Mouse (Mus musculus) stomach, embryonic 15.5 days (tissue): ENCODE measurements around the gene Ccdc12. TPM values are rescaled to one million over a fixed set of nuclear protein-coding genes. Genes with fewer than 3 reads are reported as not detected.

ENCODE experiments used
- ATAC-seq: fragments of 200-750 bp; cut with Nextera tagmentation; 2 replicates; pipeline ENCODE4 v1.8.0; 2017; ENCODE audit warnings: low read depth, moderate number of reproducible peaks, moderate TSS enrichment; ENCODE audit not compliant: insufficient read depth, low FRiP score
- H3K27ac ChIP-seq: fragments of 300-500 bp; sonication (generic); 2 replicates; pipeline ENCODE4 v1.5.1; 2015; ENCODE audit warnings: mild to moderate bottlenecking, inconsistent platforms
- H3K27me3 ChIP-seq: fragments of 300-500 bp; sonication (generic); replicated peaks from 2 replicates; pipeline ENCODE4 v1.6.1; 2015; ENCODE audit warnings: inconsistent platforms
- H3K36me3 ChIP-seq: fragments of 300-500 bp; sonication (generic); 2 replicates; pipeline ENCODE4 v1.6.1; 2015; ENCODE audit warnings: inconsistent platforms
- H3K4me1 ChIP-seq: fragments of 300-500 bp; sonication (generic); 2 replicates; pipeline ENCODE4 v1.6.1; 2015; ENCODE audit warnings: inconsistent platforms
- H3K4me2 ChIP-seq: fragments of 300-500 bp; sonication (generic); 2 replicates; pipeline ENCODE4 v1.6.1; 2015; ENCODE audit warnings: mild to moderate bottlenecking, inconsistent platforms
- H3K4me3 ChIP-seq: fragments of 300-500 bp; sonication (generic); replicated peaks from 2 replicates; pipeline ENCODE4 v1.5.1; 2015; ENCODE audit warnings: inconsistent platforms
- H3K9ac ChIP-seq: fragments of 300-500 bp; sonication (generic); 2 replicates; pipeline ENCODE4 v1.6.1; 2015; ENCODE audit warnings: inconsistent platforms
- H3K9me3 ChIP-seq: fragments of 300-500 bp; sonication (generic); 2 replicates; pipeline ENCODE4 v1.6.1; 2016; ENCODE audit warnings: inconsistent platforms
- WGBS: fragments of 180-500 bp; shearing (Covaris S2); methylation state at CpG from one replicate; pipeline ENCODE4 v1.1.7; 2015; 5-methylcytosine and 5-hydroxymethylcytosine counted together
- polyA plus RNA-seq: library from polyadenylated mRNA; unstranded; fragments of >200 nt; fragmentation: Nextera tagmentation; extraction: Ambion mirVana; gene quantifications from 2 replicates; pipeline ENCODE4 v1.2.1, GENCODE M21; 2015

The Ccdc12 gene
- polyA plus RNA-seq, 1 experiment from 2014 or later = 160 TPM

DNA sequence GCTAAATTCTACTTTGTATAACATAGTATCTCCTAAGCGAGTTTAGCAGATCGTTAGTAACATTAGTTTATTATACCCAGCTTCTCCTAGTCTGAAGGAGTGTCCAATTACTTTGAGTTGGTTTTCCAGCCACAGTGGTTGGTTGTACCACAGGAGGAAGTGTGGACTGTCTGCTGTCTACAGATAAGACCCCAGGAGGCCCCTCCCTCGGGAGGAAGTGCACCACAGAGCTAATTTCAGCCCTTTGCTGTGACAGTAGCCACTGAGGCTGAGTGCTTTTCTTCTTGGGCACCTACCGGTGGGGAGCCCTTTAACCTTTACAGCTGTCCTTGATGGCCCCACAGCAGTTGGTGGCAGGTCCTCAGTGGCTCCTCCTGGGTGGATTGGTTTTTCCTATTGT lies 9.6 kb downstream of the Ccdc12 start:
- Histone ChIP-seq H3K4me1 (peaks cover 11% of the 10 kb centered on the region; the same call in 1 of the 2 replicates), H3K27ac (peak overlapping the region; percentile 54; the same call in 1 of the 2 replicates), H3K4me3 (no peak overlapping the region), H3K4me2 (peak overlapping the region; percentile 13; the same call in 1 of the 2 replicates), H3K36me3 (no peaks in the 10 kb centered on the region), H3K9ac (no peak overlapping the region), H3K27me3 (no peaks in the 10 kb centered on the region), H3K9me3 (no peaks in the 10 kb centered on the region)
- peak; percentile 77 for ATAC-seq
- WGBS = 26% methylated on average over 4 of the region's 4 CpGs

GRCm38 (mm10) chr9:110666374-110666773 lies 10.1 kb downstream of the Ccdc12 start:
- WGBS = 51% methylated on average over 8 of the region's 8 CpGs
- ATAC-seq = no peak
- Histone ChIP-seq H3K9me3 (no peaks in the 10 kb centered on the region), H3K4me2 (peak overlapping the region; percentile 13; the same call in 1 of the 2 replicates), H3K4me3 (no peak overlapping the region), H3K4me1 (peaks cover 11% of the 10 kb centered on the region), H3K27me3 (no peaks in the 10 kb centered on the region), H3K9ac (no peak overlapping the region), H3K27ac (peak overlapping the region; percentile 54; the same call in 1 of the 2 replicates), H3K36me3 (no peaks in the 10 kb centered on the region)

DNA sequence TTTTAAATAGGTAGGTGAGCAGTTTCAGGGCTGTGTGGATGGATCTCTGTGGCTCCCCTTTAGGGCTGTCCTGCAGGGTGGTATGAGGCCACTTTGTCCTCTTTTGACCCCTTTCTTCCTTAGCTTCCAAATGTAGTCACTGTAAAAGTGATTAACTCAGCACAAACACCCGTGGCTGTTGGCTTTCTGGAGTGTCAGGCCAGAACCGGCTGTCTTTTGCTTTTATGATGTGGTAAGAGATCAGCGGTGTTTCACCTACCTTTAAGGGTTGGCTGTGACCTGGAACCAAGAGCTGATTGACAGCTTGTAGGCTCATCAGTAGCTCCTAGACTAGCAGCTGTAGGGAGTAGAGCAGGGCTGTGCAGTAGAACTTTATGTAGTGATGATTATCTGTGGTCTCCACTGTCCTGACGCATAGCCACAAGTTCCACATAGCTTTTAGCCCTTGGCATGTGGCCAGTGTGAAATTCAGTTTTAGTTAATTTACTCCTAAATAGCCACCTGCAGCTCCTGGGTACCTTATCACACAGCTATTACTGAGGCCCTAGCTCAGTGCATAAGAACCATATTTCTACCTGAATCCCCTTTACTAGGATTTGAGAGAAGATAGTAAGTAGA lies 11.0 kb downstream of the Ccdc12 start:
- WGBS = 60% methylated on average over 4 of the region's 4 CpGs
- no peaks in the 10 kb centered on the region for H3K27me3 ChIP-seq
- H3K9me3 ChIP-seq = no peaks in the 10 kb centered on the region
- no peak overlapping the region for H3K4me3 ChIP-seq
- no peak overlapping the region for H3K27ac ChIP-seq
- no peaks in the 10 kb centered on the region for H3K36me3 ChIP-seq
- peaks cover 11% of the 10 kb centered on the region for H3K4me1 ChIP-seq
- no peak for ATAC-seq
- H3K9ac ChIP-seq = no peak overlapping the region
- H3K4me2 ChIP-seq = no peak overlapping the region

DNA sequence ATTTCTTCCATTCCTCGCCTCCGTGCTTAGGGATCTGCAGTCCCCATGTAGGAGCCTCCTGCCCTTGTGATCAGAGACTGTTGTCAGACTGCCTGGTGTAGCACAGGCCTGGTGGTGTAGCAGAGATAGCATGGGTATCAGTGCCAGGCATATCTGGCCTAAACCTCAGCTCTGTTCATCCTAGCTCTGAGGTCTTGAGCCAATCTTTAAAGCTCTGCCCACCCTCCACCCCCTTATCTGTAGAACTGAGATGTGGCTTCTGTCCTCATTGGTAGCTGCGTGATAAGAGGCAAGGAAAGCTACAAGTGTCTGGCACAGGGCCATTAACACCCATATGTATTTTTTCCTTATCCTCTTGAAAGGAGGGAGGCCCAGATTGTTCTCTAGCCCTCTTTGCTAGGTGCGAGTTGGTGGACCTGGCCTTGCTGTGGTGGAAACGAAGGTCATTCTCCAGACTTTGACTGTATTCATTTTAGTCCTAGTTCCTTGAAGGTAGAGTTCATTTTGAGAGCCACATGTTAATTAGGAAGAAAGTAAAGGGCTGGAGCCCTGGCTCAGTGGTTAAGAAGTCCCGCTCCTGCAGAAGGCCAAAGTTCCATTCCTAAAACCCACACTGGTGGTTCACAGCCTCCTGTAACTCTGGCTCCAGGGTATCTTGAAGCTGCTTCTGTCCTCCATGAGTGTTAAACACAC lies 12.4 kb downstream of the Ccdc12 start:
- no peaks in the 10 kb centered on the region for H3K27me3 ChIP-seq
- no peaks in the 10 kb centered on the region for H3K9me3 ChIP-seq
- peaks cover 18% of the 10 kb centered on the region for H3K4me1 ChIP-seq
- no peak overlapping the region for H3K4me3 ChIP-seq
- H3K27ac ChIP-seq = peak overlapping the region; percentile 62
- peak; percentile 77 for ATAC-seq
- 77% methylated on average over 6 of the region's 6 CpGs for WGBS
- H3K36me3 ChIP-seq = no peaks in the 10 kb centered on the region
- no peak overlapping the region for H3K9ac ChIP-seq
- no peak overlapping the region for H3K4me2 ChIP-seq

DNA sequence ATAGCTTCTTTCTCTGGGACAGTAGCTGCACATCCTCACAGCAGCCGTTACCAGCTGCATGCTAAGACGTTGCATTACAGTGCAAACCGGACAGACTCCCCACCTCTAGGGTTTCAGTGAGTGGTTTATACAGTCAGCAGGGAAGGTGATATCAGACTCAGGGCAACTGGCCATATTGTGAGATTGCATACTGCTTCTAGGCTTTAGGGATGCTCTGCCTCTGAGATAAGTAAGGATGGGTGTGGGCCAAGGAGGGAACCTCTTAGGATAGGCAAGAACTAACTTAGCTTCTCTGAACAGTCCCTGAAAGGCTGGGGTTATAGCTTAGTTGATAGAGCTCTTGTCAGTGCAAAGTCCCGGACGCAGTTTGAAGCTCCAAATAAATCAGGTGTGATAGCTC lies 13.5 kb downstream of the Ccdc12 start:
- no peak overlapping the region for H3K27ac ChIP-seq
- 81% methylated on average over 5 of the region's 5 CpGs for WGBS
- H3K36me3 ChIP-seq = no peaks in the 10 kb centered on the region
- no peak overlapping the region for H3K9ac ChIP-seq
- H3K27me3 ChIP-seq = no peaks in the 10 kb centered on the region
- H3K4me3 ChIP-seq = no peak overlapping the region
- H3K9me3 ChIP-seq = no peaks in the 10 kb centered on the region
- H3K4me2 ChIP-seq = no peak overlapping the region
- no peak for ATAC-seq
- H3K4me1 ChIP-seq = peaks cover 17% of the 10 kb centered on the region

GRCm38 (mm10) chr9:110672462-110673106 lies 16.3 kb downstream of the Ccdc12 start:
- Histone ChIP-seq H3K27me3 (no peaks in the 10 kb centered on the region), H3K9me3 (no peaks in the 10 kb centered on the region), H3K36me3 (no peaks in the 10 kb centered on the region), H3K4me1 (peaks cover 8% of the 10 kb centered on the region), H3K4me3 (no peak overlapping the region), H3K27ac (no peak overlapping the region; the same call in 1 of the 2 replicates), H3K4me2 (no peak overlapping the region), H3K9ac (no peak overlapping the region)
- no peak for ATAC-seq
- 66% methylated on average over 7 of the region's 7 CpGs for WGBS

DNA sequence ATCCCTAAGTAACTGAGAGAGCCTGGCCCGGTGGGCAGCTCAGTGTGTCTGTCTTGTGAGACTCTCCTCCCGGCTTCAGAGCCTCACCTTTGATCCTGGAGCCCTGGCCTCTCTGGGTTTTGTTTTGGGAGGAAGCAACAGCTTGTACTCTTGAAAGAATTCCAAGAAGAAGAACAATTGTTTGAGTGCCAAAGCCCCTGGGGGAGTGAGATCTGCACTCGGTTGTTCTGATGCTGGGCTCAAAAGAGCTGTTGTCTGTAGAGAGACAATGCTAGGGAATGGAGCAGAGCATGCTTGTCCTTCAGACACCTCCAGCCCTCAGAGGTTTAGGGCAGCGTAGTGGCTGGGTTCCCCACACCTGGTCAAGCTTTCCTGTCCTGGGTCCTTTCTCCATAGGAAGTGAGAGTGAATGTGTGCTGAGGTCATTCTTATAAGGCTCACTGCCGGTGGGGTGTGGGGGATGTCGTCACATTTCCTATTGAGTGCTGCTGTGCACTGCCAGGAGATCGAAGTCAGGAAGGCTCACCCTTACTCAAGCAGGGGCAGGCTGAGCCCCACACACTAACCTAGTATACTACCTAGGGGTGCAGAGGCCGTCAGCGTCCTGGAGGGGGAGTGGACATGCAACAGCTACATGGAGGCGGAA lies 16.9 kb downstream of the Ccdc12 start:
- no peak overlapping the region for H3K4me2 ChIP-seq

GRCm38 (mm10) chr9:110676492-110676911 lies 20.2 kb downstream of the Ccdc12 start:
- no peaks in the 10 kb centered on the region for H3K27me3 ChIP-seq

More for the DNA sequence above, 16.9 kb downstream of the Ccdc12 start:
- no peak for ATAC-seq
- WGBS = 58% methylated on average over 10 of the region's 10 CpGs
- H3K9me3 ChIP-seq = no peaks in the 10 kb centered on the region
- no peak overlapping the region; the same call in 1 of the 2 replicates for H3K27ac ChIP-seq
- no peak overlapping the region for H3K9ac ChIP-seq
- no peaks in the 10 kb centered on the region for H3K27me3 ChIP-seq
- H3K36me3 ChIP-seq = no peaks in the 10 kb centered on the region
- H3K4me3 ChIP-seq = no peak overlapping the region
- H3K4me1 ChIP-seq = peaks cover 12% of the 10 kb centered on the region

DNA sequence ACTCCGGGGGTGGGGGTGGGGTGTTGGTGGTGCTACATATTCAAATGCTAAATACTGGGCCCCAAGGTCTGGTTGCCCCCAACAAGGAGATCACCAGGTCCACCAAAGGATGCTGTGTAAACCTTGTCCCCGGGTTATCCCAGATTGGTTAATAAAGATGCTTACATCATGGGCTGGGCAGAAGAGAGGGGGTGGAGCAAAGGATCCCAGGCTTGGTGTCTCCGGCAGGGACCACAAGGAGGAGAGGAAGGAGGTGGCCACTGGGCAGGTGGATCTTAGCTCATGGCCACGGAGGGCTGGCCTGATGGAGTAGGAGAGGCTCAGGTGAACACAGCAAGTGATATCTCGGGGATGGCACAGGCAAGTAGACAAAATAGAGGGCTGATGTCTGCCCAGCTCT lies 22.6 kb downstream of the Ccdc12 start:
- Histone ChIP-seq H3K4me3 (no peak overlapping the region), H3K9me3 (no peaks in the 10 kb centered on the region), H3K36me3 (no peaks in the 10 kb centered on the region), H3K4me1 (peaks cover 16% of the 10 kb centered on the region), H3K9ac (no peak overlapping the region), H3K4me2 (no peak overlapping the region), H3K27me3 (no peaks in the 10 kb centered on the region), H3K27ac (no peak overlapping the region)
- WGBS = 75% methylated on average over 5 of the region's 5 CpGs
- no peak for ATAC-seq

More at GRCm38 (mm10) chr9:110676492-110676911, 20.2 kb downstream of the Ccdc12 start:
- Histone ChIP-seq H3K4me1 (peaks cover 12% of the 10 kb centered on the region; the same call in 1 of the 2 replicates), H3K4me3 (no peak overlapping the region), H3K9me3 (no peaks in the 10 kb centered on the region), H3K36me3 (no peaks in the 10 kb centered on the region), H3K4me2 (no peak overlapping the region), H3K27ac (0 out of 2 replicates have a peak overlapping the region, but pooled peaks have one; percentile 31), H3K9ac (no peak overlapping the region)
- ATAC-seq = peak; percentile 40
- 67% methylated on average over 8 of the region's 8 CpGs for WGBS

- H3K9me3 ChIP-seq = no peaks in the 10 kb centered on the region
- H3K27ac ChIP-seq = 0 out of 2 replicates have a peak overlapping the region, but pooled peaks have one; percentile 21
- H3K27me3 ChIP-seq = no peaks in the 10 kb centered on the region
- ATAC-seq = no peak
- WGBS = 74% methylated on average over 7 of the region's 7 CpGs
- no peak overlapping the region for H3K9ac ChIP-seq
- H3K4me1 ChIP-seq = peaks cover 25% of the 10 kb centered on the region
- no peaks in the 10 kb centered on the region for H3K36me3 ChIP-seq
- no peak overlapping the region for H3K4me2 ChIP-seq
- no peak overlapping the region for H3K4me3 ChIP-seq
Measured at GRCm38 (mm10) chr9:110680736-110681507, 24.6 kb downstream of the Ccdc12 start.

DNA sequence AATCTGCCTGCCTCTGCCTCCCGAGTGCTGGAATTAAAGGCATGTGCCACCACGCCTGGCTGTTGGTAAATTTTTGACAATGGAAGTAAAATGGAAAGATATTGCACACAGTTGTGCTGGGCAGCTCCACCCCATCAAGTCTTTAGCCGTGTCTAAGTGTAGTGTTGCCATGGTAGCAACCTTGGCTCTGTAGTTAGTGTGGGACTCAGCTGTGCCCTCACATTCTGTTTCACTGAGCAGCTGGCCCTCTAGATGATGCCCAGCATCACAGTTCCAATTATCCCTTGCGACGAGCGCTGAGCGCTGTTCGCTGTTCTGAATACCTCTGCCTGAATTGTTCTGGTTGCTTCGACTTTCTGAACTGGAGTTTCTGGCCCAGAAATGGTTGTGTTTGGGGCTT lies 25.5 kb downstream of the Ccdc12 start:
- H3K4me1 ChIP-seq = peaks cover 33% of the 10 kb centered on the region
- H3K36me3 ChIP-seq = no peaks in the 10 kb centered on the region
- H3K27ac ChIP-seq = peak overlapping the region; percentile 2; the same call in 1 of the 2 replicates
- H3K9ac ChIP-seq = no peak overlapping the region
- no peaks in the 10 kb centered on the region for H3K27me3 ChIP-seq
- ATAC-seq = no peak
- no peak overlapping the region for H3K4me2 ChIP-seq
- H3K9me3 ChIP-seq = no peaks in the 10 kb centered on the region
- 68% methylated on average over 9 of the region's 9 CpGs for WGBS
- no peak overlapping the region for H3K4me3 ChIP-seq
